Mouse (Mus musculus) testis, adult 2 months (tissue): ENCODE results near the gene Hsd17b6.

Experiments
- CTCF ChIP-seq: fragments of 200-500 bp; IDR thresholded peaks from 2 replicates; pipeline ENCODE4 v1.5.1; 2012; ENCODE audit warnings: low read depth, mild to moderate bottlenecking, inconsistent platforms, low read length, moderate library complexity; ENCODE audit not compliant: control insufficient read depth, insufficient read depth, insufficient replicate concordance
- POLR2A ChIP-seq: fragments of 200-500 bp; IDR thresholded peaks from 2 replicates; pipeline ENCODE4 v1.6.1; 2012; ENCODE audit warnings: low read depth, mild to moderate bottlenecking, inconsistent platforms, low read length, moderate library complexity; ENCODE audit not compliant: control insufficient read depth

DNA sequence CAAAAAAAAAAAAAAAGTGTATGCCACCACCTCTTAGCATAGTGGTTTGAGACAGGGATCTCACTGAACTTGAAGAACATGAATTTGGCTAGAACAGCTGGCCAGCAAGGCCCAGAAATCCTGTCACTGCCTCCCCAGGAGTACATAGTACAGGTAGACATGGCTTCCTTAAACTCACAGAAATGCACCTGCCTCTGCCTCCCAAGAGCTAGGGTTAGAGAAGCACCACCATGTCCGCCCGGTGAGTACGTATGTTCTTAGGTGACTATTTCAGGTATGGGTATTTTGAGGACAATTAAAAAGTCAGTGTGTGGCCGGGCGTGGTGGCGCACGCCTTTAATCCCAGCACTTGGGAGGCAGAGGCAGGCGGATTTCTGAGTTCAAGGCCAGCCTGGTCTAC lies 45.6 kb upstream of the Hsd17b6 start:
- TF ChIP-seq CTCF (no peak), POLR2A (no peak)
